Mouse (Mus musculus) bone marrow macrophage, adult 2 months (primary cell): ENCODE measurements around the gene Stra6.

Experiments used
- CTCF ChIP-seq: IDR thresholded peaks from 2 replicates; pipeline ENCODE4 v1.5.1; 2012; ENCODE audit warnings: low read depth, mild to moderate bottlenecking, low read length, moderate library complexity
- POLR2A ChIP-seq: IDR thresholded peaks from 2 replicates; pipeline ENCODE4 v1.6.1; 2012; ENCODE audit warnings: mild to moderate bottlenecking, low read depth, low read length, borderline replicate concordance

- TF ChIP-seq POLR2A (no peak), CTCF (no peak)
Observed at GRCm38 (mm10) chr9:58125811-58126210, 62.2 kb downstream of the Stra6 start.
